Mouse (Mus musculus) cerebellum, adult 18-20 months (tissue): ENCODE data around the gene Gm10188.

ENCODE experiments used
- DNase-seq, 2 experiments: peaks; one replicate each; pipeline ENCODE4 v3.0.0; 2021

Gm10188 gene

GRCm38 (mm10) chr1:132193806-132194205, 35.8 kb downstream of the Gm10188 start:
- no peak for DNase-seq

GRCm38 (mm10) chr1:132191786-132192680, 37.5 kb downstream of the Gm10188 start:
- DNase-seq: no peak

GRCm38 (mm10) chr1:132191093-132191785, 38.3 kb downstream of the Gm10188 start, which contains the start of the genes Lemd1 and AC124108.1:
TSS of gene Lemd1 (plus strand) at chr1:132191431.
TSS of gene AC124108.1 (plus strand) at chr1:132191457.
- DNase-seq: peak in 1 of 2 experiments; percentile 12

GRCm38 (mm10) chr1:132190621-132191092, 38.9 kb downstream of the Gm10188 start:
- peak in 1 of 2 experiments; percentile 35 for DNase-seq

GRCm38 (mm10) chr1:132190040-132190513, 39.5 kb downstream of the Gm10188 start:
- DNase-seq: peak; percentile 25 to 27

- no peak for DNase-seq
Measured at GRCm38 (mm10) chr1:132189231-132189630, 40.3 kb downstream of the Gm10188 start.

- DNase-seq: no peak
Measured at GRCm38 (mm10) chr1:132188442-132189066, 41.0 kb downstream of the Gm10188 start.

GRCm38 (mm10) chr1:132186303-132186702, 43.3 kb downstream of the Gm10188 start:
- DNase-seq: no peak
